Mouse (Mus musculus): ENCODE results near the gene Map4k5.
A peak's percentile ranks its signal among the peaks of the same experiment; 100 is the strongest.

Map4k5 gene

GRCm38 (mm10) chr12:69843531-69844445, 49.2 kb downstream of the Map4k5 start:
- no peak for DNase-seq (ENCODE audit: low read depth, low spot score)

GRCm38 (mm10) chr12:69838376-69838775, 54.6 kb downstream of the Map4k5 start:
- no peak for DNase-seq (ENCODE audit: low read depth, low spot score)

GRCm38 (mm10) chr12:69833982-69834604, 58.9 kb downstream of the Map4k5 start:
- no peak for DNase-seq (ENCODE audit: low read depth, low spot score)

- DNase-seq (ENCODE audit: low read depth, low spot score): no peak
These were observed 61.6 kb downstream of the Map4k5 start for GRCm38 (mm10) chr12:69831239-69831910.

- DNase-seq (ENCODE audit: low read depth, low spot score): peak; percentile 9
These were observed 64.8 kb downstream of the Map4k5 start for GRCm38 (mm10) chr12:69828214-69828613.

- no peak for DNase-seq (ENCODE audit: low read depth, low spot score)
These were observed 68.0 kb downstream of the Map4k5 start for GRCm38 (mm10) chr12:69824881-69825597.

GRCm38 (mm10) chr12:69814272-69814671, 78.7 kb downstream of the Map4k5 start:
- no peak for DNase-seq (ENCODE audit: low read depth, low spot score)

- no peak for DNase-seq (ENCODE audit: low read depth, low spot score)
These were observed 79.4 kb downstream of the Map4k5 start for GRCm38 (mm10) chr12:69813596-69813995.

GRCm38 (mm10) chr12:69812986-69813385, 80.0 kb downstream of the Map4k5 start:
- DNase-seq (ENCODE audit: low read depth, low spot score): no peak

GRCm38 (mm10) chr12:69811976-69812375, 81.0 kb downstream of the Map4k5 start:
- no peak for DNase-seq (ENCODE audit: low read depth, low spot score)

- no peak for DNase-seq (ENCODE audit: low read depth, low spot score)
These were observed 83.6 kb downstream of the Map4k5 start for GRCm38 (mm10) chr12:69809439-69809838.

GRCm38 (mm10) chr12:69807399-69807985, 85.5 kb downstream of the Map4k5 start:
- no peak for DNase-seq (ENCODE audit: low read depth, low spot score)

- DNase-seq (ENCODE audit: low read depth, low spot score): no peak
These were observed 87.9 kb downstream of the Map4k5 start for GRCm38 (mm10) chr12:69805148-69805547.

GRCm38 (mm10) chr12:69804393-69805070, 88.5 kb downstream of the Map4k5 start:
- DNase-seq (ENCODE audit: low read depth, low spot score): no peak

- DNase-seq (ENCODE audit: low read depth, low spot score): no peak
These were observed 89.8 kb downstream of the Map4k5 start for GRCm38 (mm10) chr12:69803196-69803595.

- DNase-seq (ENCODE audit: low read depth, low spot score): no peak
These were observed 92.4 kb downstream of the Map4k5 start for GRCm38 (mm10) chr12:69800586-69800985.

GRCm38 (mm10) chr12:69796311-69796710, 96.7 kb downstream of the Map4k5 start:
- DNase-seq (ENCODE audit: low read depth, low spot score): no peak

- DNase-seq (ENCODE audit: low read depth, low spot score): peak; percentile 13
These were observed 102.2 kb downstream of the Map4k5 start, which contains the start of gene Cdkl1 for GRCm38 (mm10) chr12:69790530-69791505. Gene Cdkl1, minus strand, starts transcription at chr12:69791267.

- no peak for DNase-seq (ENCODE audit: low read depth, low spot score)
These were observed 103.1 kb downstream of the Map4k5 start for GRCm38 (mm10) chr12:69789766-69790529.

Data from WW6 (cell line).